Mouse (Mus musculus) hindbrain, postnatal 0 days (tissue): ENCODE data around the gene 1110059G10Rik. TPM values are rescaled to one million over a fixed set of nuclear protein-coding genes. Genes with fewer than 3 reads are reported as not detected.

Experiments used
- ATAC-seq: fragments of 200-750 bp; cut with Nextera tagmentation; 2 replicates; pipeline ENCODE4 v1.8.0; 2017; ENCODE audit warnings: mild to moderate bottlenecking, moderate TSS enrichment, moderate library complexity
- DNase-seq: peaks from one replicate; pipeline ENCODE4 v3.0.0-alpha.2; 2015; ENCODE audit warnings: low spot score
- H3K27ac ChIP-seq: fragments of 300-500 bp; sonication (generic); 2 replicates; pipeline ENCODE4 v1.5.1; 2014; ENCODE audit warnings: mild to moderate bottlenecking
- H3K27me3 ChIP-seq: fragments of 300-500 bp; sonication (generic); 2 replicates; pipeline ENCODE4 v1.6.1; 2014; ENCODE audit warnings: low read length, mixed read lengths; ENCODE audit not compliant: insufficient read depth
- H3K36me3 ChIP-seq: fragments of 300-500 bp; sonication (generic); 2 replicates; pipeline ENCODE4 v1.6.1; 2014; ENCODE audit warnings: low read length, mixed read lengths; ENCODE audit not compliant: insufficient read depth
- H3K4me1 ChIP-seq: fragments of 300-500 bp; sonication (generic); 2 replicates; pipeline ENCODE4 v1.6.1; 2014; ENCODE audit warnings: antibody characterized with exemption, low read length, mixed read lengths; ENCODE audit not compliant: insufficient read depth
- H3K4me2 ChIP-seq: fragments of 300-500 bp; sonication (generic); 2 replicates; pipeline ENCODE4 v1.6.1; 2014; ENCODE audit warnings: low read depth, mild to moderate bottlenecking, low read length, moderate library complexity, mixed read lengths
- H3K4me3 ChIP-seq: fragments of 300-500 bp; sonication (generic); 2 replicates; pipeline ENCODE4 v1.5.1; 2014; ENCODE audit warnings: low read length
- H3K9ac ChIP-seq: fragments of 300-500 bp; sonication (generic); replicated peaks from 2 replicates; pipeline ENCODE4 v1.6.1; 2014; ENCODE audit warnings: mild to moderate bottlenecking, low read length, moderate library complexity, mixed read lengths
- H3K9me3 ChIP-seq: fragments of 300-500 bp; sonication (generic); 2 replicates; pipeline ENCODE4 v1.6.1; 2016; ENCODE audit warnings: low read length, mixed read lengths
- CTCF ChIP-seq: IDR thresholded peaks from 2 replicates; pipeline ENCODE4 v1.5.1; 2016; ENCODE audit warnings: antibody characterized with exemption, control low read depth, low read depth
- WGBS: fragments of 180-500 bp; shearing (Covaris S2); extraction: QIAGEN DNeasy Blood & Tissue Kit; methylation state at CpG from one replicate; pipeline ENCODE4 v1.1.7; 2014; 5-methylcytosine and 5-hydroxymethylcytosine counted together
- polyA plus RNA-seq: library from polyadenylated mRNA; unstranded; fragments of >200 nt; fragmentation: Nextera tagmentation; extraction: Ambion mirVana; gene quantifications from 2 replicates; pipeline ENCODE4 v1.2.1, GENCODE M21; 2015
- total RNA-seq: library from RNA; depleted of rRNA; stranded (reverse); fragments of >200 nt; gene quantifications from 2 replicates; pipeline ENCODE4 v1.2.3, GENCODE M21; 2014; rRNA removed

1110059G10Rik gene
- total and polyA plus RNA-seq, 2 experiments from 2014 or later: 7.9 to 35.0 TPM

DNA sequence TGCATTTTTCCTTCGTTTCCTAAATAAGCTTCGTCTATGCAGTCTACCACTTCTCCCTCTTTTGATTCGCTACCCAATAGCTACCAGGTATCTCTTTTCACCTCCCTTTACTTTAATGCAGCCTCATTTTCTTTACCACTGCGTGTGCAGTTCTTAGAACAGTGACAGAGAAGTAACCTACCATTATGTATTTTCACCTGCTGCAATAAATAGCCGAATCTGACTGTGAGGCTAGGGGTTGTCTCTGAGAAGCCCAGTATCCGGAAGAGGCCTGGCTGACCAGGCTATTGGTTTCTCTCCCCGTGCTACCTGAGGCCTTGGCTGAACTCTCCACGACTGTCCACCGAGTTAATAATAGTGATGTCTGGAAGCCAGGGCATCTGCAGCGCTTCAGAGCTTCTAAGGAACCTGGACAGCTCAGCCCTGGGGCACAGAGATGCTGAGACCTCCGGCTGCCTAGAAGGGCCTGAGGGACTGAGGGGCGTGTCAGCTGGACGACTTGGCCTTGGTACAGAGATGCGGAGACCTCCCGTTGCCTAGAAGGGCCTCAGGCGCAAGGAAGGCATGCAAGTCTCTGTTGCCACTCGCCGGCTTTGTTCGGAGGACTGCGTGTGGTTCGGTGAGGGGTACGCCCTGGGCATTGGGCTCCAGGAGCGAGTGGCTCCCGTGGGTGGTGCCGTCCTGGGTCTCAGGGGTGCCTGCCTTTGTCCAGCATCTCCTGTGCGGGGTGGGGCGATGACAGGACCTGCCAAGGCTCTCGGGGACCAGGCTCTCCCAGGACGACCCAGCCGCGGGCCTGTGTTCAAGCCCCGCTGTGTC lies 47.9 kb downstream of the 1110059G10Rik start:
- DNase-seq (peak; percentile 89), ATAC-seq (peak; percentile 99)
- peaks cover 4% of the 10 kb centered on the region; the same call in 1 of the 2 replicates for H3K4me1 ChIP-seq
- H3K9ac ChIP-seq: peak overlapping the region; percentile 61
- no peaks in the 10 kb centered on the region for H3K36me3 ChIP-seq
- no peaks in the 10 kb centered on the region for H3K27me3 ChIP-seq
- peak overlapping the region; percentile 47 for H3K4me3 ChIP-seq
- H3K4me2 ChIP-seq: peak overlapping the region; percentile 78
- 13% methylated on average over 32 of the region's 32 CpGs for WGBS
- no peak for TF ChIP-seq CTCF
- peak overlapping the region; percentile 65 for H3K27ac ChIP-seq
- H3K9me3 ChIP-seq: no peaks in the 10 kb centered on the region

DNA sequence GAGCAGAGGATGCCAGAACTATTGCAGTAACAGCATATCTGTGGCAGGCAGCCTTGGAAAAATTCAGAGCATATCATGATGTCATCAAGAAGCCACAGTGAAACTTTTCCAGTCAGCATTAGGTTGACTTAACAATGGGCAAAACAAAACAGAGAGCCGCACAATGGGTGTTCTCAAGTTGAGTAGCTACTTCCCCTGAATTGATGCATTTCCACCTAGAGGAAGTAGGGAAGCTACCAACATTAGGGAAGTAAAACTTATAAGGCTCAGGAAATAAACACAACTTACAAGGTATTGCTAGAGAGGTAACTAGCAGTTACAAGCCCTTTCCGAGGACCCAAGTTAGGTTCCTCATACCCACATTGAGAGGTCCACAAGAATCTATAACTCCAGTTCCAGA lies 49.8 kb downstream of the 1110059G10Rik start:
- no peak for ATAC-seq
- peaks cover under 1% of the 10 kb centered on the region; the same call in 1 of the 2 replicates for H3K36me3 ChIP-seq
- 96% methylated on average over 2 of the region's 2 CpGs for WGBS
- no peak for TF ChIP-seq CTCF
- H3K27me3 ChIP-seq: no peaks in the 10 kb centered on the region
- no peaks in the 10 kb centered on the region for H3K9me3 ChIP-seq
- DNase-seq: no peak
- H3K27ac ChIP-seq: no peak overlapping the region
- no peak overlapping the region for H3K4me3 ChIP-seq
- no peak overlapping the region for H3K9ac ChIP-seq
- H3K4me1 ChIP-seq: peaks cover 4% of the 10 kb centered on the region; the same call in 1 of the 2 replicates
- no peak overlapping the region for H3K4me2 ChIP-seq

Other genes with a start within 250 kb of the 1110059G10Rik start
- not detected in 2 replicates for gene Topaz1, start 203.7 kb downstream of the 1110059G10Rik start, total RNA-seq
- gene Topaz1, start 203.7 kb downstream of the 1110059G10Rik start, polyA plus RNA-seq: not detected in 2 replicates
- 8.4 and 13.5 TPM in 2 replicates for gene Tcaim, start 145.5 kb downstream of the 1110059G10Rik start, total RNA-seq
- gene Tcaim, start 145.5 kb downstream of the 1110059G10Rik start, polyA plus RNA-seq: 6.7 and 7.1 TPM in 2 replicates
- gene Gm35549, start 107.0 kb downstream of the 1110059G10Rik start, total RNA-seq: not detected in 2 replicates
- 0.30 TPM in 1 of 2 replicates, not detected in the other for gene Gm35549, start 107.0 kb downstream of the 1110059G10Rik start, polyA plus RNA-seq
- 138 and 155 TPM in 2 replicates for gene Zfp445, start 85.0 kb downstream of the 1110059G10Rik start, total RNA-seq
- gene Zfp445, start 85.0 kb downstream of the 1110059G10Rik start, polyA plus RNA-seq: 63.3 and 68.1 TPM in 2 replicates
- gene Zkscan7, start 65.3 kb downstream of the 1110059G10Rik start, total RNA-seq: 4.5 and 6.3 TPM in 2 replicates
- gene Zkscan7, start 65.3 kb downstream of the 1110059G10Rik start, polyA plus RNA-seq: 1.3 and 1.9 TPM in 2 replicates
- gene Zfp105, start 27.9 kb downstream of the 1110059G10Rik start, total RNA-seq: 3.6 and 9.2 TPM in 2 replicates
- gene Zfp105, start 27.9 kb downstream of the 1110059G10Rik start, polyA plus RNA-seq: 8.1 and 8.9 TPM in 2 replicates
- gene Kif15, start within 50 bp of the 1110059G10Rik start, total RNA-seq: 26.6 and 30.0 TPM in 2 replicates
- 13.5 and 13.8 TPM in 2 replicates for gene Kif15, start within 50 bp of the 1110059G10Rik start, polyA plus RNA-seq
- 18.5 and 19.9 TPM in 2 replicates for gene Tmem42, start 70.3 kb upstream of the 1110059G10Rik start, total RNA-seq
- 30.6 and 31.5 TPM in 2 replicates for gene Tmem42, start 70.3 kb upstream of the 1110059G10Rik start, polyA plus RNA-seq
- gene Tgm4, start 83.7 kb upstream of the 1110059G10Rik start, total RNA-seq: 0.10 TPM in 1 of 2 replicates, not detected in the other
- gene Tgm4, start 83.7 kb upstream of the 1110059G10Rik start, polyA plus RNA-seq: 0.42 and 0.45 TPM in 2 replicates
- gene Zdhhc3, start 162.2 kb upstream of the 1110059G10Rik start, total RNA-seq: 82.9 and 91.6 TPM in 2 replicates
- 81.8 and 83.4 TPM in 2 replicates for gene Zdhhc3, start 162.2 kb upstream of the 1110059G10Rik start, polyA plus RNA-seq
- 25.9 and 31.3 TPM in 2 replicates for gene Exosc7, start 162.2 kb upstream of the 1110059G10Rik start, total RNA-seq
- 57.5 and 64.5 TPM in 2 replicates for gene Exosc7, start 162.2 kb upstream of the 1110059G10Rik start, polyA plus RNA-seq
- gene Clec3b, start 199.9 kb upstream of the 1110059G10Rik start, total RNA-seq: 3.8 and 5.8 TPM in 2 replicates
- 5.6 and 6.9 TPM in 2 replicates for gene Clec3b, start 199.9 kb upstream of the 1110059G10Rik start, polyA plus RNA-seq